Mouse (Mus musculus) forebrain, embryonic 11.5 days (tissue): ENCODE results near the gene Bscl2. TPM values are rescaled to one million over a fixed set of nuclear protein-coding genes. Genes with fewer than 3 reads are reported as not detected.
"Not testable (repeated sequence)": the region's sequence is repeated elsewhere in the genome, so short reads cannot be mapped to it uniquely, and the experiment has no call there.

ENCODE experiments used
- ATAC-seq: fragments of 200-750 bp; cut with Nextera tagmentation; replicated peaks from 2 replicates; pipeline ENCODE4 v1.8.0; 2017; ENCODE audit warnings: moderate TSS enrichment; ENCODE audit not compliant: low FRiP score
- DNase-seq: peaks from one replicate; pipeline ENCODE4 v3.0.0-alpha.2; 2017; ENCODE audit warnings: low spot score
- H3K27ac ChIP-seq: fragments of 300-500 bp; sonication (generic); 2 replicates; pipeline ENCODE4 v1.5.1; 2014; ENCODE audit warnings: low read depth, low read length
- H3K27me3 ChIP-seq: fragments of 300-500 bp; sonication (generic); 2 replicates; pipeline ENCODE4 v1.6.1; 2014; ENCODE audit warnings: mild to moderate bottlenecking, low read length, mixed read lengths; ENCODE audit not compliant: control insufficient read depth, insufficient read depth
- H3K36me3 ChIP-seq: fragments of 300-500 bp; sonication (generic); 2 replicates; pipeline ENCODE4 v1.6.1; 2014; ENCODE audit warnings: mild to moderate bottlenecking, low read length, moderate library complexity, mixed read lengths; ENCODE audit not compliant: control insufficient read depth, insufficient read depth
- H3K4me1 ChIP-seq: fragments of 300-500 bp; sonication (generic); replicated peaks from 2 replicates; pipeline ENCODE4 v1.6.1; 2014; ENCODE audit warnings: low read length, mixed read lengths; ENCODE audit not compliant: control insufficient read depth, insufficient read depth
- H3K4me2 ChIP-seq: fragments of 300-500 bp; sonication (generic); 2 replicates; pipeline ENCODE4 v1.6.1; 2014; ENCODE audit warnings: low read depth, mild to moderate bottlenecking, low read length, moderate library complexity, mixed read lengths; ENCODE audit not compliant: severe bottlenecking
- H3K4me3 ChIP-seq: fragments of 300-500 bp; sonication (generic); 2 replicates; pipeline ENCODE4 v1.5.1; 2014; ENCODE audit warnings: low read depth, low read length
- H3K9ac ChIP-seq: fragments of 300-500 bp; sonication (generic); 2 replicates; pipeline ENCODE4 v1.6.1; 2014; ENCODE audit warnings: low read length
- H3K9me3 ChIP-seq: fragments of 300-500 bp; sonication (generic); 2 replicates; pipeline ENCODE4 v1.6.1; 2016; ENCODE audit warnings: low read length, mixed read lengths; ENCODE audit not compliant: control insufficient read depth
- WGBS: fragments of 180-500 bp; shearing (Covaris S2); extraction: QIAGEN DNeasy Blood & Tissue Kit; methylation state at CpG from one replicate; pipeline ENCODE4 v1.1.7; 2014; 5-methylcytosine and 5-hydroxymethylcytosine counted together
- polyA plus RNA-seq: library from polyadenylated mRNA; unstranded; fragments of >200 nt; fragmentation: Nextera tagmentation; extraction: Ambion mirVana; gene quantifications from 2 replicates; pipeline ENCODE4 v1.2.1, GENCODE M21; 2014

The Bscl2 gene
- polyA plus RNA-seq, 1 experiment from 2014 or later: 56.3 TPM

DNA sequence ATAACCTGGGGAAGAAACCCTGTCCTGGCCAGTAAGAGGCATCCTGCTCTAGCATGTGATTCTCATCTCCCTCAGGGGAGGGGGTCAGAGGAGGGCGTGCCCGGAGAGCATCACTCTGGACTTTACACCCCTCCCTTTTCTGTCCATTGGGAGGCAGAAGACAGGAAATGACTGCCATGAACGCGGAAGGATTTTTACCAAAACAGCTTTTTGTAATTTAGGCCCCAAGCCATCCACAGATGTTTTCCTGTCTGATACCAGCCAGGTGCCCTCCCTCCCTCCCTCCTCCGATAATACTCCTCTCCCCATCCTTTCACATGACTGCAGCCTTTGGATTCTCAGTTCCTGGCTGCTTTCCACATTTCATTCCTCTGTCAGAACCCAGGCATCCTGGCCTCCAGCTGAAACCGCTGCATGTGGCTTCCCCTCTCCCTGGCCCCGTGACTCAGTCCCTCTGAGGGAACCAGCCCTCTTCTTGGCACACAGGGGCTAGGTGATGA, 13.2 kb downstream of the Bscl2 start, which contains the start of gene Lrrn4cl:
TSS of gene Lrrn4cl (plus strand) at position 367 of the 500 bp plus-strand sequence.
- Histone ChIP-seq H3K9ac (no peak within 1 kb of the TSS), H3K27ac (no peak within 1 kb of the TSS), H3K27me3 (no peaks in the 10 kb centered on the region), H3K4me3 (no peak within 1 kb of the TSS), H3K4me2 (no peak within 1 kb of the TSS), H3K36me3 (peaks cover 3% of the 10 kb centered on the region; the same call in 1 of the 2 replicates), H3K4me1 (no peaks in the 10 kb centered on the region), H3K9me3 (no peaks in the 10 kb centered on the region)
- ATAC-seq (no peak), DNase-seq (no peak)
- WGBS: 39% methylated on average over 7 of the region's 7 CpGs

DNA sequence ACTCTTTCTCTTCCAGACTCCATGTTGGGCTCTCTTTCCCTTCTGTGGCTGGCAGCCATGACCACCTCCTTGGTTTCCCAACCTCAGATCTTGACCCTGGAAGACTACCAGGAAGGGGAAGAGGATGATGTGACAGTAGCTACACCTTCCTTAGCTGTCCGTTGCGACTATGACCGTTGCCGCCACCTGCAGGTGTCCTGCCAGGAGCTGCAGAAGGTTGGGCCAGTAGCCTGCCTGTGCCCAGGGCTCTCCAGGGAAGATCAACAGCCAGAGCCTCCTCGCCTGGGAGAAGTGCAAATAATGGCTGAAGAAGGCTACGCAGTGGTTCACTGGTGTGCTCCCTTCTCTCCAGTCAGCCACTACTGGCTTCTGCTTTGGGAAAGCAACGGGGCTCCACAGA, 14.4 kb downstream of the Bscl2 start:
- no peak for DNase-seq

DNA sequence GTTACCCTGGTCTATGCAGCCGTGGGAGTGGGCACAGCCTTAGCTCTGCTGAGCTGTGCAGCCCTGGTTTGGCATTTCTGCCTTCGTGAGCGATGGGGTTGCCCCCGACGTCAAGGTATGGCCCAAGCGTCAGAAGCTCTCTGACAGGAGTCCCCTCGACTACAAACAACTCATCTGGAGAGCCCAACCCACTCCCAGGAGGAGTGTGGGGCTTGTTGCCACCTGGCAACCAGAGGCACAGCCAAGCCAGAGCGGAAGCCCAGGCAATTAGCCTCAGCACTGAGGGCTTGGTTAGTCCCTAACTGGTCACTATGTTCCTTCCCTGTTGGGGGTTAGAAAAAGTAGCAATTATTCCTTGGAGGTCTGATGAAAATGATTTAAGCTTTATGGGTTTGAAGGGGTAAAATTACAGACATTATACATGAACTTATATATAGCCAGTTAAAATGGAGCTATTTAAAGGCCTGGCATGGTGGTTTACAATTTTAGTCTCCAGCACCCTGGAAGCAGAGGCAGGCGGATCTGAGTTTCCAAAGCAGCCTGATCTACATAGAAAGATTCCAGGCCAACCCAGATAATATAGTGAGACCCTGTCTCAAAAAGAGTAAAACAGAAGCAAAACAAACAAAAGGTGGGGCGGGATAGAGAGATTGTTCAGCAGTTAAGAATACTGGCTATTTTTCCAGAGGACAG, 15.1 kb downstream of the Bscl2 start:
- Histone ChIP-seq H3K4me3 (no peak overlapping the region), H3K9ac (no peak overlapping the region), H3K27me3 (no peaks in the 10 kb centered on the region), H3K4me2 (no peak overlapping the region), H3K36me3 (no peaks in the 10 kb centered on the region), H3K27ac (no peak overlapping the region), H3K4me1 (no peaks in the 10 kb centered on the region), H3K9me3 (no peaks in the 10 kb centered on the region)
- DNase-seq (no peak), ATAC-seq (no peak)
- WGBS: 65% methylated on average over 10 of the region's 10 CpGs

More for the DNA sequence above, 14.4 kb downstream of the Bscl2 start:
- no peak overlapping the region for H3K9ac ChIP-seq
- no peaks in the 10 kb centered on the region for H3K4me1 ChIP-seq
- no peaks in the 10 kb centered on the region for H3K36me3 ChIP-seq
- no peak overlapping the region for H3K27ac ChIP-seq
- no peak overlapping the region for H3K4me3 ChIP-seq
- 58% methylated on average over 7 of the region's 7 CpGs for WGBS
- H3K9me3 ChIP-seq: no peaks in the 10 kb centered on the region
- no peak for ATAC-seq
- H3K4me2 ChIP-seq: no peak overlapping the region
- H3K27me3 ChIP-seq: no peaks in the 10 kb centered on the region

DNA sequence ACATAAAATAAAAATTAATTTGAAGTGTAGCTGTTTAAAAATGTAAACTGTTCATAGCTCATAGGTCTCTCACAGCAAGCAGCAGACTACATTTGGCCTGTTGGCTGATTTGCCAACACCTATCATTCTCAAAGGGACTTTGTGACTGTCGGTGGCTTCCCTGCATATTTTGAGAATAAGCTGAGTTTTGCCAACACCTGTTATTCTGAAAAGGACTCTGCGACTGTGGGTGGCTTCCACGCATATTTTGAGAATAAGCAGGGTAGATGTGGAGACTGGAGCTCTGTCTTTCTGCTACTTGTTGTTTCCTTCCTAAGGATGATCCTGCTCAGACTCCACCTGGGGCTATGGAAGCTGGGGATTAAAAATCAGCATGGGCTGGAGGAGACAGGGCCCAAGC, 15.8 kb downstream of the Bscl2 start:
- WGBS: 87% methylated on average over 3 of the region's 3 CpGs
- no peaks in the 10 kb centered on the region for H3K4me1 ChIP-seq
- H3K36me3 ChIP-seq: no peaks in the 10 kb centered on the region
- no peak overlapping the region for H3K9ac ChIP-seq
- H3K27ac ChIP-seq: no peak overlapping the region
- H3K27me3 ChIP-seq: no peaks in the 10 kb centered on the region
- H3K9me3 ChIP-seq: no peaks in the 10 kb centered on the region
- DNase-seq (no peak), ATAC-seq (no peak)
- H3K4me3 ChIP-seq: no peak overlapping the region
- no peak overlapping the region for H3K4me2 ChIP-seq

DNA sequence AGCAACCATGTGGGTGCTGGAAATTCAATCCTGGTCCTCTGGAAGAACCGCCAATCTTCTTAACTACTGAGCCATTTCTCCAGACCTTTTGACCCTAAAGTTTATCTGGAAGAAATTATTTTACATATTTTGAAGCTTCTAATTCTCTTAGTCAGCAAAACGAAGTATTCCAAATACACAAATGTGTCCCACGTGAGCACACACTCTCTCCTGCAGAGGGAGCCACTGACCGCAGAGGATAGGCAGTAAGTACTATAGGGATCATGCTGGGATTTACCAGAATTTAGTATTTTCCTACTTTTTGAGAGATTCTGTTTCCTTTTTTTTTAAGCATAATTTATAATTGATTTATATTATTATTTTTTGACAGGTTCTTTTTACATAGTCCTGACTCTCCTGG, 20.4 kb downstream of the Bscl2 start:
- 46% methylated on average over 4 of the region's 4 CpGs for WGBS

DNA sequence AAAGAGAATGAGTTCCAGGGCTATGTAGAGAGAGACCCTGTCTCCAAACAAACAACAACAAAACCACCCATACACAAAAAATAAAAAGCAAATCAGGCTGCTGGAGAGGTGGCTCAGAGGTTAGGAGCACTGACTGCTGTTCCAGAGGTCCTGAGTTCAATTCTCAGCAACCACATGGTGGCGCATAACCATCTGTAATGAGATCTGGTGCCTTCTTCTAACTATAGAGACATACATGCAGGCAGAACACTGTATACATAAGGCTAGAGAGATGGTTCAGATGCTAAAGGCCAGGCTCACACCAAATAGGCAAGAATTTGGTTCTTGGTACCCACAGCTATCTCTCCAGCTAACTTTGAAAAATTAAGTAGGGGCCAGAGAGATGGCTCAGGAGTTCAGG, 21.8 kb downstream of the Bscl2 start:
- no peak for ATAC-seq
- Histone ChIP-seq H3K27me3 (no peaks in the 10 kb centered on the region), H3K9me3 (no peaks in the 10 kb centered on the region), H3K36me3 (no peaks in the 10 kb centered on the region), H3K27ac (no peak overlapping the region), H3K4me2 (no peak overlapping the region), H3K9ac (no peak overlapping the region), H3K4me3 (no peak overlapping the region), H3K4me1 (no peaks in the 10 kb centered on the region)
- 31% methylated on average over 1 of the region's 1 CpGs for WGBS
- DNase-seq: no peak

More for the DNA sequence above, 20.4 kb downstream of the Bscl2 start:
- H3K27ac ChIP-seq: no peak overlapping the region
- H3K4me2 ChIP-seq: no peak overlapping the region
- H3K27me3 ChIP-seq: no peaks in the 10 kb centered on the region
- H3K4me3 ChIP-seq: no peak overlapping the region
- DNase-seq (no peak), ATAC-seq (no peak)
- H3K9ac ChIP-seq: no peak overlapping the region
- H3K36me3 ChIP-seq: no peaks in the 10 kb centered on the region
- no peaks in the 10 kb centered on the region for H3K4me1 ChIP-seq
- no peaks in the 10 kb centered on the region for H3K9me3 ChIP-seq

DNA sequence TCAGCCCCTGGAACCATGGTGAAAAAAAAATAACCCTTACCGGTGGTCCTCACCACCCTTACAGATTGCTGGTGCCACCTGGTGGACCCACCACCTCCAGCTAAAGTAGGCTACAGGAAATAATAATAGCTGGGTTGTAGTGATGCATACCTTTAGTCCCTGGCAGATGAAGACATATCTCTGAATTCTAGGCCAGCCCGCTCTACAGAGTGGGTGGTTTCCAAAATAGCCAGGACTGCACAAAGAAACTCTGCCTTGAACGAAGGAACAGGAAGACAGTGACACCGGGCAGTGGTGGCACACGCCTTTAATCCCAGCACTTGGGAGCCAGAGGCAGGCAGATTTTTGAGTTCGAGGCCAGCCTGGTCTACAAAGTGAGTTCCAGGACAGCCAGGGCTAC, 27.0 kb downstream of the Bscl2 start:
- Histone ChIP-seq H3K4me3 (no peak overlapping the region), H3K9ac (no peak overlapping the region), H3K27ac (no peak overlapping the region), H3K36me3 (no peaks in the 10 kb centered on the region), H3K9me3 (no peaks in the 10 kb centered on the region), H3K27me3 (no peaks in the 10 kb centered on the region), H3K4me1 (no peaks in the 10 kb centered on the region), H3K4me2 (no peak overlapping the region)
- ATAC-seq: no peak
- 84% methylated on average over 6 of the region's 6 CpGs for WGBS
- no peak for DNase-seq

DNA sequence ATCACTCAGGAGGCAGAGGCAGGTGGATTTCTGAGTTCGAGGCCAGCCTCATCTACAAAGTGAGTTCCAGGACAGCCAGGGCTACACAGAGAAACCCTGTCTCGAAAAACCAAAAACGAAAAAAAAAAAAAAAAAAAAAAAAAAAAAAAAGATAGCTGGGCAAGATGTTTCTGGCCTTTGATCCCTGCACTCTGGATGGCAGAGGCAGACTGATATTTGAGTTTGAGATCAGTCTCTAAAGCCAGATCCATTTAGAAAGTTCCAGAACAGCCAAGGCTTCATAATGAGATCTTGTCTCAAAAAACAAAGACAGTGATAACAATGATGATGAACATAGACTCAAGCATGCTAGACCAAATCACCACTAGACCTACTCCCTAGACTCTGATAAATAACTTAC, 33.1 kb downstream of the Bscl2 start:
- Histone ChIP-seq H3K4me3 (peak overlapping the region; percentile 96; the same call in 1 of the 2 replicates), H3K9ac (peak overlapping the region; percentile 60)
- WGBS: 81% methylated on average over 3 of the region's 3 CpGs
- not testable (repeated sequence) for H3K36me3 ChIP-seq, H3K27ac ChIP-seq, ATAC-seq, DNase-seq, H3K4me1 ChIP-seq, H3K9me3 ChIP-seq, H3K27me3 ChIP-seq, H3K4me2 ChIP-seq

DNA sequence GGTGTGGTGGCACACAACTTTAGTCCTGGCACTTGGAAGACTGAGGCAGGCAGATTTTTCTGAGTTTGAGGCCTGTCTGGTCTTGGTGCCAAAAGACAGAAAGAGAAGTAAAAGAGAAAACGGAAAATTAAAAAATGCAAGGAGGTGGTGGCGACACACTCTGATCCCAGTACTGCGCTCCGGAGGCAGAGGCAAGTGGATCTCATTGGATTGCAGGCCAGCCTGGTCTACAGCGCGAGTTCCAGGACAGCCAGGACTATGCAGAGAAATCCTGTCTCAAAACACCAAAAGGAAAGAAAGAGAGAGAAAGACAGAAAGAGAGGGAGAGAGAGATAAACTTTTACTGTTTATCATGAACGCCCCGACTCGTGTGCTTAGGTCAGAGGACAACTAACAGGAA, 33.6 kb downstream of the Bscl2 start:
- H3K27me3 ChIP-seq: no peaks in the 10 kb centered on the region
- DNase-seq (no peak), ATAC-seq (peak; percentile 25; the same call in 1 of the 2 replicates)
- H3K4me3 ChIP-seq: peak overlapping the region; percentile 96
- peaks cover 4% of the 10 kb centered on the region; the same call in 1 of the 2 replicates for H3K36me3 ChIP-seq
- WGBS: 67% methylated on average over 9 of the region's 9 CpGs
- H3K9me3 ChIP-seq: no peaks in the 10 kb centered on the region
- no peak overlapping the region; the same call in 1 of the 2 replicates for H3K27ac ChIP-seq
- H3K4me1 ChIP-seq: peaks cover 7% of the 10 kb centered on the region; the same call in 1 of the 2 replicates
- H3K9ac ChIP-seq: peak overlapping the region; percentile 60
- peak overlapping the region; percentile 88 for H3K4me2 ChIP-seq
